Comparison of ENCODE assay signal across 9 mouse cellular contexts in the genomic region with DNA sequence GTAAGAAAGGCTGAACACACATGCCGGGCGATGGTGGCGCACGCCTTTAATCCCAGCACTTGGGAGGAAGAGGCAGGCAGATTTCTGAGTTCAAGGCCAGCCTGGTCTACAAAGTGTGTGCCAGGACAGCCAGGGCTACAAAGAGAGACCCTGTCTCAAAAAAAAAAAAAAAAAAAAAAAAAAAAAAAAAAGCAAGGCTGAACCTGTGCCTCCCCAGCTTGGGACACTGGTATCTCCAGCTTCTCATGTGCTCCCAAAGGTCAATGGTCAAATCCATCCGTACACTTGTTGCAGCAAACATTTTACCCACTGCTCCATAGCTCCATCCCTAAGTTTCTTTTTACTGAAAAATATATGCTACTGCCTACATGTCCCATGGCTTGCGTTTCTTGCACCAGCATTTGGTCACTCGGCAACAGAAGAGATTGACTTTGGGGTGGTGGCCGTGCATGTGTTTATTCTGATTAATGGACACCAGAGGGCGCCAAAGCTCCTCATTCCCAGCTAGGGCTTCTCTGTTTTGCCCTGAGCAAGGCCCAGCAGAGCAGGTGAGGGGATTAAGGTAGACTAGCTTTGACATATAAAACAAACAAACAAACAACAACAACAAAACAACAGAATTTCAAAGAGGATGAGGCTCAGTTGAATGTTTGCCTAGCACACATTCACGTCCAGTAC. TPM values are rescaled to one million over a fixed set of nuclear protein-coding genes. Genes with fewer than 3 reads are reported as not detected.
DNase-seq lines count a peak whose midpoint lies in the region; ATAC-seq and TF ChIP-seq lines count a peak whose summit lies in the region.
"Had no signal": no experiment of that assay in that cellular context is flagged by ENCODE, and none has a peak within 500 bp of the region (broad histone marks: within the 10 kb centered on the region; RNA-seq: fewer than 3 reads in every experiment).

No protein-coding gene starts in this region.

- in situ Hi-C loops in Patski (cut with MboI; ENCODE audit: low pct_unique_long_range_greater_than_20kb), result no loop called here

- no peak overlapping the region for H3K27ac ChIP-seq in limb, embryonic 13.5 days
- H3K27ac ChIP-seq in midbrain, embryonic 14.5 days (replicated peaks; ENCODE audit: low read depth, low read length), result no peak overlapping the region
- H3K27ac ChIP-seq: embryonic facial prominence, embryonic 15.5 days had no signal

- H3K27me3 ChIP-seq in Patski, result no peaks in the 10 kb centered on the region
- H3K27me3 ChIP-seq in limb, embryonic 13.5 days, result no peaks in the 10 kb centered on the region
- H3K27me3 ChIP-seq in midbrain, embryonic 14.5 days (ENCODE audit: control insufficient read depth, insufficient read depth, low read length), result no peaks in the 10 kb centered on the region
- H3K27me3 ChIP-seq: embryonic facial prominence, embryonic 15.5 days had no signal

- H3K4me1 ChIP-seq in limb, embryonic 13.5 days, result no peaks in the 10 kb centered on the region
- no peaks in the 10 kb centered on the region for H3K4me1 ChIP-seq in midbrain, embryonic 14.5 days (ENCODE audit: control insufficient read depth, insufficient read depth, low read length)
- H3K4me1 ChIP-seq: embryonic facial prominence, embryonic 15.5 days had no signal

- DNase-seq in 3134 (ENCODE audit: extremely low read depth, insufficient read length, low spot score), result peak; percentile 28
- DNase-seq in Patski (ENCODE audit: low read depth, low spot score), result no peak
- peak; percentile 85 to 86 for DNase-seq in cerebellum, postnatal 14 days
- peak; percentile 55 for DNase-seq in gastrocnemius, postnatal 14 days
- DNase-seq in kidney, adult 11 months, result peak; percentile 53
- DNase-seq in midbrain, embryonic 14.5 days, result peak; percentile 91
- DNase-seq in spleen, postnatal 14 days (ENCODE audit: low spot score in 2 of 2), result peak; percentile 40 to 67

- no peak overlapping the region for H3K4me2 ChIP-seq in limb, embryonic 13.5 days (replicated peaks)
- H3K4me2 ChIP-seq in midbrain, embryonic 14.5 days (ENCODE audit: low read length), result no peak overlapping the region
- H3K4me2 ChIP-seq: embryonic facial prominence, embryonic 15.5 days had no signal

- no peak overlapping the region for H3K4me3 ChIP-seq in limb, embryonic 13.5 days
- H3K4me3 ChIP-seq in midbrain, embryonic 14.5 days (replicated peaks; ENCODE audit: low read depth, low read length), result no peak overlapping the region
- H3K4me3 ChIP-seq: embryonic facial prominence, embryonic 15.5 days had no signal

- WGBS in limb, embryonic 13.5 days, result 48% methylated on average over 10 of the region's 10 CpGs
- WGBS in midbrain, embryonic 14.5 days, result 49% methylated on average over 10 of the region's 10 CpGs

- CTCF ChIA-PET in Patski (lab: Charles Lee), result interaction anchor here (0.8 to 3.1 kb wide), 12 partner anchors 9 to 203 kb away, joined by 3 to 13 read pairs (median 5); partner anchors contain the start of genes Spc24, Timm29 and Yipf2

- POLR2A ChIA-PET in Patski (lab: Charles Lee), result no interaction called here

- no peaks in the 10 kb centered on the region for H3K9me3 ChIP-seq in limb, embryonic 13.5 days
- H3K9me3 ChIP-seq in midbrain, embryonic 14.5 days (ENCODE audit: control insufficient read depth, low read length), result no peaks in the 10 kb centered on the region
- H3K9me3 ChIP-seq: embryonic facial prominence, embryonic 15.5 days had no signal

- intact Hi-C loops in gastrocnemius, postnatal 14 days (cut with DNase I; ENCODE audit: low total_unique reads), result loop anchor here (5.0 to 10.0 kb wide), 2 partner anchors 70 to 273 kb away; no protein-coding TSS in a partner anchor

- peak; percentile 57 for ATAC-seq in Patski
- ATAC-seq in limb, embryonic 13.5 days (ENCODE audit: low FRiP score, low read depth), result peak; percentile 73
- ATAC-seq in midbrain, embryonic 14.5 days (ENCODE audit: low FRiP score, low TSS enrichment), result peak; percentile 58; the same call in 1 of the 2 replicates

- peaks cover 2% of the 10 kb centered on the region; the same call in 1 of the 2 replicates for H3K36me3 ChIP-seq in limb, embryonic 13.5 days
- 0 out of 2 replicates have a peak, but pooled peaks cover 3% of the 10 kb centered on the region for H3K36me3 ChIP-seq in midbrain, embryonic 14.5 days (ENCODE audit: control insufficient read depth, insufficient read depth, low read length)
- H3K36me3 ChIP-seq: embryonic facial prominence, embryonic 15.5 days had no signal

- H3K9ac ChIP-seq in limb, embryonic 13.5 days, result no peak overlapping the region
- no peak overlapping the region for H3K9ac ChIP-seq in midbrain, embryonic 14.5 days (replicated peaks; ENCODE audit: low read length)
- H3K9ac ChIP-seq: embryonic facial prominence, embryonic 15.5 days had no signal

- TF ChIP-seq CTCF in Patski (IDR thresholded peaks at IDR 0.05), result peak; percentile 84

RNA-seq across cellular contexts. Expression of gene Yipf2, which starts 9.2 kb away (rescaled TPM):
- 39.0 TPM for polyA plus RNA-seq in Patski (2021)
- 1 to 10 TPM; 4.6 to 5.8 TPM for total RNA-seq in gastrocnemius, postnatal 14 days (2021)
- 23.9 and 27.5 TPM in 2 replicates for polyA plus RNA-seq in limb, embryonic 13.5 days (2015; fragmentation: Nextera tagmentation; extraction: Ambion mirVana)
- polyA plus RNA-seq in midbrain, embryonic 14.5 days (2014; fragmentation: Nextera tagmentation; extraction: Ambion mirVana), result 19.4 and 20.5 TPM in 2 replicates

RNA-seq across cellular contexts. Expression of gene Timm29, which starts 9.3 kb away (rescaled TPM):
- 38.9 TPM for polyA plus RNA-seq in Patski (2021)
- total RNA-seq in gastrocnemius, postnatal 14 days (2021), result 10 to 100 TPM; 41.4 to 44.5 TPM
- 30.3 and 30.4 TPM in 2 replicates for polyA plus RNA-seq in limb, embryonic 13.5 days (2015; fragmentation: Nextera tagmentation; extraction: Ambion mirVana)
- 68.8 and 86.9 TPM in 2 replicates for polyA plus RNA-seq in midbrain, embryonic 14.5 days (2014; fragmentation: Nextera tagmentation; extraction: Ambion mirVana)

RNA-seq across cellular contexts. Expression of gene Smarca4, which starts 14.1 kb away (rescaled TPM):
- 89.3 TPM for polyA plus RNA-seq in Patski (2021)
- 10 to 100 TPM; 42.5 to 49.8 TPM for total RNA-seq in gastrocnemius, postnatal 14 days (2021)
- 91.8 and 99.5 TPM in 2 replicates for polyA plus RNA-seq in limb, embryonic 13.5 days (2015; fragmentation: Nextera tagmentation; extraction: Ambion mirVana)
- polyA plus RNA-seq in midbrain, embryonic 14.5 days (2014; fragmentation: Nextera tagmentation; extraction: Ambion mirVana), result 162 and 179 TPM in 2 replicates

RNA-seq across cellular contexts. Expression of gene Carm1, which starts 55.2 kb away (rescaled TPM):
- 61.7 TPM for polyA plus RNA-seq in Patski (2021)
- total RNA-seq in gastrocnemius, postnatal 14 days (2021), result 10 to 100 TPM; 62.8 to 68.0 TPM
- 55.2 and 56.0 TPM in 2 replicates for polyA plus RNA-seq in limb, embryonic 13.5 days (2015; fragmentation: Nextera tagmentation; extraction: Ambion mirVana)
- 34.7 and 42.0 TPM in 2 replicates for polyA plus RNA-seq in midbrain, embryonic 14.5 days (2014; fragmentation: Nextera tagmentation; extraction: Ambion mirVana)
